Mouse (Mus musculus) central nervous system, embryonic 18 days (tissue): ENCODE results near the gene Vmn1r165. TPM values are rescaled to one million over a fixed set of nuclear protein-coding genes. Genes with fewer than 3 reads are reported as not detected.

Experiments
- polyA plus RNA-seq: library from polyadenylated mRNA; depleted of rRNA; stranded (reverse); fragments of >200 nt; gene quantifications from 2 replicates; pipeline ENCODE4 v1.2.3, GENCODE M21; 2012; rRNA removed

The Vmn1r165 gene
- polyA plus RNA-seq: not detected in 2 replicates

GRCm38 (mm10) chr7:23217032-23217431, at the start of gene Vmn1r165:
Gene Vmn1r165 (plus strand): TSS chr7:23217332.

DNA sequence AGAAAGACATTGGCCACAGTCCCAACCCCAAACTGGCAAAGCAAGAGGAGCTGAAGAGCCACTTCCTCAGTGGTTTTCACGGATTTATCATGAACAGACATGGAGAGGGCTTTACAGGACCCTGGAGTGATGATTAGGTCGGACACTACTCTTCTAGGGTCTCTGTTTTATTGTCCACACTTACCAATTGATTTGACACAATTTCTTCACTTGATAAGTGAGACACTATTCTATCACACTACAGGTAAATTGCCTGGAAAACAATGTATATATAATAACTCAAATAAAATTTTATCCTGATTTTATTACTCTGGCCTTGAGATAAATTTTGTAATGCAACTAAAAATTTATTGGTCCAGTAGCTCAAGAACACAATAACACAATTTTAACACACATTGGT, 34.5 kb downstream of the Vmn1r165 start, which contains the start of gene Vmn1r166:
TSS of gene Vmn1r166 (minus strand) at position 101 of the 400 bp plus-strand sequence.

Other genes starting within 250 kb of the Vmn1r165 start
- gene Gm4214, start 232.7 kb upstream of the Vmn1r165 start, polyA plus RNA-seq: not detected in 2 replicates
- not detected in 2 replicates for gene Gm4216, start 197.4 kb upstream of the Vmn1r165 start, polyA plus RNA-seq
- gene Vmn1r163, start 161.8 kb upstream of the Vmn1r165 start, polyA plus RNA-seq: not detected in 2 replicates
- not detected in 2 replicates for gene Gm8720, start 149.9 kb upstream of the Vmn1r165 start, polyA plus RNA-seq
- gene Gm10662, start 72.9 kb upstream of the Vmn1r165 start, polyA plus RNA-seq: not detected in 2 replicates
- gene Vmn1r166, start 34.4 kb downstream of the Vmn1r165 start, polyA plus RNA-seq: not detected in 2 replicates
- not detected in 2 replicates for gene Gm6902, start 61.6 kb downstream of the Vmn1r165 start, polyA plus RNA-seq
- not detected in 2 replicates for gene Nlrp4e, start 83.9 kb downstream of the Vmn1r165 start, polyA plus RNA-seq
- 0.01 TPM in 1 of 2 replicates, not detected in the other for gene Nlrp5, start 168.6 kb downstream of the Vmn1r165 start, polyA plus RNA-seq